Mouse (Mus musculus): Measurements from ENCODE around the gene Phf10.
"Not testable (repeated sequence)": the region's sequence is repeated elsewhere in the genome, so short reads cannot be mapped to it uniquely, and the experiment has no call there.

- TF ChIP-seq POLR2A (IDR thresholded peaks at IDR 0.05; ENCODE audit: extremely low read depth, insufficient read depth, low read length); CTCF (IDR thresholded peaks at IDR 0.05; ENCODE audit: low read depth, low read length): not testable (repeated sequence)
These were observed at the start of gene Phf10 for GRCm38 (mm10) chr17:14960951-14961556.
